Comparison of ENCODE assay signal across 8 mouse cellular contexts in genomic region chr14:54926401-54927158, GRCm38 (mm10). TPM values are rescaled to one million over a fixed set of nuclear protein-coding genes. Genes with fewer than 3 reads are reported as not detected.
DNase-seq lines count a peak whose midpoint lies in the region; ATAC-seq and TF ChIP-seq lines count a peak whose summit lies in the region.

No protein-coding gene starts in this region.

- peak overlapping the region; percentile 78 for H3K9ac ChIP-seq in hindbrain, embryonic 16.5 days (ENCODE audit: low read depth, low read length)
- H3K9ac ChIP-seq in liver, postnatal 0 days (replicated peaks) = no peak overlapping the region; the same call in 1 of the 2 replicates

- no peaks in the 10 kb centered on the region for H3K36me3 ChIP-seq in hindbrain, embryonic 16.5 days (ENCODE audit: control insufficient read depth, insufficient read depth, low read length)
- no peaks in the 10 kb centered on the region for H3K36me3 ChIP-seq in liver, postnatal 0 days (replicated peaks; ENCODE audit: insufficient read depth, low read length)

- ATAC-seq in frontal cortex, adult (ENCODE audit: low TSS enrichment) = peak; percentile 34
- ATAC-seq in hindbrain, embryonic 16.5 days = peak; percentile 56
- no peak for ATAC-seq in liver, postnatal 0 days

- peak overlapping the region; percentile 96 for H3K4me2 ChIP-seq in hindbrain, embryonic 16.5 days (ENCODE audit: low read length)
- H3K4me2 ChIP-seq in liver, postnatal 0 days (ENCODE audit: low read depth, low read length) = peak overlapping the region; percentile 66

- H3K9me3 ChIP-seq in hindbrain, embryonic 16.5 days (ENCODE audit: control insufficient read depth, low read length) = peaks cover 3% of the 10 kb centered on the region
- H3K9me3 ChIP-seq in liver, postnatal 0 days (ENCODE audit: low read length) = no peaks in the 10 kb centered on the region

- peak overlapping the region; percentile 56 for H3K4me3 ChIP-seq in cortical plate, adult 2 months (ENCODE audit: insufficient read depth, low read length)
- H3K4me3 ChIP-seq in hindbrain, embryonic 16.5 days (ENCODE audit: low read length) = peak overlapping the region; percentile 48
- peak overlapping the region; percentile 37 for H3K4me3 ChIP-seq in liver, postnatal 0 days (ENCODE audit: low read depth, low read length)

- 0 out of 2 replicates have a peak overlapping the region, but pooled peaks have one; percentile 54 for H3K27ac ChIP-seq in cortical plate, adult 2 months (ENCODE audit: insufficient read depth, low read length)
- H3K27ac ChIP-seq in hindbrain, embryonic 16.5 days (ENCODE audit: low read depth, low read length) = peak overlapping the region; percentile 92
- no peak overlapping the region for H3K27ac ChIP-seq in liver, postnatal 0 days (ENCODE audit: low read depth)

- no peak for DNase-seq in frontal cortex, adult 2 months (ENCODE audit: extremely low spot score in 1 of 2, low spot score in 1 of 2)
- DNase-seq in gastrocnemius, postnatal 14 days = peak; percentile 79
- no peak for DNase-seq in liver, postnatal 0 days
- DNase-seq in ovary, adult 18-20 months (ENCODE audit: low spot score) = peak; percentile 28
- DNase-seq in T-cell, adult 2 months (ENCODE audit: low spot score) = no peak

- TF ChIP-seq POLR2A in cortical plate, adult 2 months (IDR thresholded peaks at IDR 0.05; ENCODE audit: extremely low read depth, insufficient read depth, low read length) = 0 out of 2 replicates have a peak, but pooled peaks have one; percentile 27

- no peaks in the 10 kb centered on the region for H3K27me3 ChIP-seq in hindbrain, embryonic 16.5 days (replicated peaks; ENCODE audit: control insufficient read depth, insufficient read depth, low read length)
- H3K27me3 ChIP-seq in liver, postnatal 0 days (ENCODE audit: insufficient read depth, low read length) = peaks cover 50% of the 10 kb centered on the region

- intact Hi-C loops in gastrocnemius, postnatal 14 days (cut with DNase I; ENCODE audit: low total_unique reads) = no loop called here

- 0% methylated on average over 51 of the region's 58 CpGs for WGBS in hindbrain, embryonic 16.5 days
- WGBS in liver, postnatal 0 days (ENCODE audit: insufficient replicate concordance) = 2% methylated on average over 50 of the region's 58 CpGs

- no peaks in the 10 kb centered on the region for H3K4me1 ChIP-seq in cortical plate, adult 2 months (ENCODE audit: control insufficient read depth, insufficient read depth, low read length)
- H3K4me1 ChIP-seq in hindbrain, embryonic 16.5 days (ENCODE audit: control insufficient read depth, insufficient read depth, low read depth, low read length) = peaks cover 19% of the 10 kb centered on the region
- peaks cover 11% of the 10 kb centered on the region for H3K4me1 ChIP-seq in liver, postnatal 0 days (ENCODE audit: insufficient read depth)

- no peak for TF ChIP-seq CTCF in cortical plate, adult 2 months (IDR thresholded peaks at IDR 0.05; ENCODE audit: extremely low read depth, insufficient read depth, low read length)
- TF ChIP-seq CTCF in liver, postnatal 0 days (IDR thresholded peaks at IDR 0.05; ENCODE audit: low read depth) = no peak

- TF ChIP-seq EP300 in liver, postnatal 0 days (IDR thresholded peaks at IDR 0.05; ENCODE audit: low read depth) = no peak

RNA-seq across cellular contexts. Expression of gene Efs, which starts 0.7 kb away (rescaled TPM):
- polyA plus RNA-seq in frontal cortex, adult 2 months (2012; rRNA removed) = 13.4 and 14.5 TPM in 2 replicates
- polyA plus RNA-seq in cortical plate, adult 2 months (2012; rRNA removed) = 7.5 and 8.2 TPM in 2 replicates
- total RNA-seq in gastrocnemius, postnatal 14 days (2021) = 1 to 10 TPM; 5.1 to 7.4 TPM
- 14.2 and 15.5 TPM in 2 replicates for polyA plus RNA-seq in hindbrain, embryonic 16.5 days (2015; fragmentation: Nextera tagmentation; extraction: Ambion mirVana)
- polyA plus RNA-seq in liver, postnatal 0 days (2015; fragmentation: Nextera tagmentation; extraction: Ambion mirVana) = 0.21 and 0.26 TPM in 2 replicates

RNA-seq across cellular contexts. Expression of gene Il25, which starts 5.9 kb away (rescaled TPM):
- 0.46 and 0.90 TPM in 2 replicates for polyA plus RNA-seq in frontal cortex, adult 2 months (2012; rRNA removed)
- polyA plus RNA-seq in cortical plate, adult 2 months (2012; rRNA removed) = 0.13 and 0.17 TPM in 2 replicates
- not detected for total RNA-seq in gastrocnemius, postnatal 14 days (2021)
- polyA plus RNA-seq in hindbrain, embryonic 16.5 days (2015; fragmentation: Nextera tagmentation; extraction: Ambion mirVana) = 1.3 TPM in 2 replicates
- polyA plus RNA-seq in liver, postnatal 0 days (2015; fragmentation: Nextera tagmentation; extraction: Ambion mirVana) = not detected in 2 replicates

RNA-seq across cellular contexts. Expression of gene Cmtm5, which starts 9.5 kb away (rescaled TPM):
- polyA plus RNA-seq in frontal cortex, adult 2 months (2012; rRNA removed) = 120 and 147 TPM in 2 replicates
- 136 and 169 TPM in 2 replicates for polyA plus RNA-seq in cortical plate, adult 2 months (2012; rRNA removed)
- total RNA-seq in gastrocnemius, postnatal 14 days (2021) = 1 to 10 TPM in 1 of 2 experiments, under 1 TPM in 1; 0.71 to 3.1 TPM
- polyA plus RNA-seq in hindbrain, embryonic 16.5 days (2015; fragmentation: Nextera tagmentation; extraction: Ambion mirVana) = 17.0 and 28.5 TPM in 2 replicates
- 0.17 TPM in 1 of 2 replicates, not detected in the other for polyA plus RNA-seq in liver, postnatal 0 days (2015; fragmentation: Nextera tagmentation; extraction: Ambion mirVana)

RNA-seq across cellular contexts. Expression of gene Slc22a17, which starts 13.6 kb away (rescaled TPM):
- polyA plus RNA-seq in frontal cortex, adult 2 months (2012; rRNA removed) = 744 and 786 TPM in 2 replicates
- polyA plus RNA-seq in cortical plate, adult 2 months (2012; rRNA removed) = 776 and 795 TPM in 2 replicates
- total RNA-seq in gastrocnemius, postnatal 14 days (2021) = 1 to 10 TPM; 5.4 to 6.3 TPM
- polyA plus RNA-seq in hindbrain, embryonic 16.5 days (2015; fragmentation: Nextera tagmentation; extraction: Ambion mirVana) = 254 and 275 TPM in 2 replicates
- 1.1 TPM in 2 replicates for polyA plus RNA-seq in liver, postnatal 0 days (2015; fragmentation: Nextera tagmentation; extraction: Ambion mirVana)

RNA-seq across cellular contexts. Expression of gene Pabpn1, which starts 34.3 kb away (rescaled TPM):
- 466 and 555 TPM in 2 replicates for polyA plus RNA-seq in frontal cortex, adult 2 months (2012; rRNA removed)
- 414 and 456 TPM in 2 replicates for polyA plus RNA-seq in cortical plate, adult 2 months (2012; rRNA removed)
- 10 to 100 TPM; 56.6 to 57.4 TPM for total RNA-seq in gastrocnemius, postnatal 14 days (2021)
- 127 and 130 TPM in 2 replicates for polyA plus RNA-seq in hindbrain, embryonic 16.5 days (2015; fragmentation: Nextera tagmentation; extraction: Ambion mirVana)
- polyA plus RNA-seq in liver, postnatal 0 days (2015; fragmentation: Nextera tagmentation; extraction: Ambion mirVana) = 38.2 and 46.6 TPM in 2 replicates

Comparison
In these comparisons a context has a peak if more than half of its experiments do, and no peak if none do; other contexts are left out.
1. DNase-seq: peak in gastrocnemius, postnatal 14 days (single experiment) and ovary, adult 18-20 months (single experiment); none in frontal cortex, adult 2 months (0 of 2), liver, postnatal 0 days (single experiment) and T-cell, adult 2 months (single experiment).
2. RNA of gene Cmtm5, which starts 9.5 kb away (polyA plus RNA-seq): 136 to 169 TPM in cortical plate, adult 2 months, 120 to 147 TPM in frontal cortex, adult 2 months and 17.0 to 28.5 TPM in hindbrain, embryonic 16.5 days; 0.17 TPM in liver, postnatal 0 days; every median in the first group is over 10 times any median in the second.
3. Peak in every context shown above with its lines, with median percentiles within 50 percentile points of each other: H3K4me3 ChIP-seq.